Mouse (Mus musculus) A20 (cell line): ENCODE measurements around the gene Irgm1.

ENCODE experiments used
- DNase-seq: peaks from one replicate; pipeline ENCODE4 v3.0.0-alpha.2; 2011; ENCODE audit warnings: low read depth, low spot score

Gene Irgm1

GRCm38 (mm10) chr11:48853474-48854180 is 17.9 kb downstream of the Irgm1 start:
- DNase-seq, result peak; percentile 94

- DNase-seq, result peak; percentile 83
Measured at GRCm38 (mm10) chr11:48852624-48853473, 18.6 kb downstream of the Irgm1 start.

- no peak for DNase-seq
Measured at GRCm38 (mm10) chr11:48852190-48852589, 19.3 kb downstream of the Irgm1 start.

- DNase-seq, result peak; percentile 65
Measured at GRCm38 (mm10) chr11:48851270-48851995, 20.1 kb downstream of the Irgm1 start.

GRCm38 (mm10) chr11:48850240-48850639 is 21.2 kb downstream of the Irgm1 start:
- DNase-seq, result no peak

- no peak for DNase-seq
Measured at GRCm38 (mm10) chr11:48846881-48847280, 24.6 kb downstream of the Irgm1 start.

- DNase-seq, result peak; percentile 39
Measured at GRCm38 (mm10) chr11:48846362-48846761, 25.1 kb downstream of the Irgm1 start.

GRCm38 (mm10) chr11:48845244-48845815 is 26.2 kb downstream of the Irgm1 start:
- DNase-seq, result peak; percentile 59

- DNase-seq, result no peak
Measured at GRCm38 (mm10) chr11:48844309-48844708, 27.2 kb downstream of the Irgm1 start.

- DNase-seq, result peak; percentile 82
Measured at GRCm38 (mm10) chr11:48843202-48843601, 28.3 kb downstream of the Irgm1 start.

- peak; percentile 79 for DNase-seq
Measured at GRCm38 (mm10) chr11:48842378-48842792, 29.1 kb downstream of the Irgm1 start.

GRCm38 (mm10) chr11:48841213-48841612 is 30.3 kb downstream of the Irgm1 start:
- DNase-seq, result no peak

GRCm38 (mm10) chr11:48840805-48841204 is 30.7 kb downstream of the Irgm1 start:
- peak; percentile 49 for DNase-seq

GRCm38 (mm10) chr11:48838879-48839680 is 32.4 kb downstream of the Irgm1 start:
- peak; percentile 79 for DNase-seq

GRCm38 (mm10) chr11:48838181-48838797 is 33.2 kb downstream of the Irgm1 start:
- DNase-seq, result peak; percentile 96

GRCm38 (mm10) chr11:48837310-48838180 is 33.9 kb downstream of the Irgm1 start:
- DNase-seq, result peak; percentile 83

- no peak for DNase-seq
Measured at GRCm38 (mm10) chr11:48836990-48837309, 34.5 kb downstream of the Irgm1 start.

- peak; percentile 36 for DNase-seq
Measured at GRCm38 (mm10) chr11:48835923-48836322, 35.6 kb downstream of the Irgm1 start.
